8 mouse cellular contexts compared by ENCODE assay signal in genomic region chr7:19300501-19301421, GRCm38 (mm10). TPM values are rescaled to one million over a fixed set of nuclear protein-coding genes. Genes with fewer than 3 reads are reported as not detected.
DNase-seq lines count a peak whose midpoint lies in the region; ATAC-seq lines count a peak whose summit lies in the region.

No protein-coding gene starts in this region.

- peak overlapping the region; percentile 46 for H3K4me3 ChIP-seq in hindbrain, embryonic 15.5 days

- peak overlapping the region; percentile 56 for H3K4me2 ChIP-seq in hindbrain, embryonic 15.5 days

- H3K36me3 ChIP-seq in hindbrain, embryonic 15.5 days = no peaks in the 10 kb centered on the region

- peak overlapping the region; percentile 43 for H3K9ac ChIP-seq in hindbrain, embryonic 15.5 days

- no peak overlapping the region for H3K27ac ChIP-seq in hindbrain, embryonic 15.5 days (replicated peaks)

- under 1% methylated on average over 29 of the region's 29 CpGs for WGBS in hindbrain, embryonic 15.5 days

- no peaks in the 10 kb centered on the region for H3K9me3 ChIP-seq in hindbrain, embryonic 15.5 days

- ATAC-seq in hindbrain, embryonic 15.5 days (ENCODE audit: low FRiP score, low read depth) = peak; percentile 81
- peak; percentile 69 for ATAC-seq in megakaryocyte, adult 5-6 weeks (ENCODE audit: poor library complexity, severe bottlenecking)

- DNase-seq in T-cell, adult 2 months (ENCODE audit: low spot score) = peak; percentile 79
- peak; percentile 82 for DNase-seq in cerebellum, adult 9-11 months
- peak; percentile 53 to 75 for DNase-seq in frontal cortex, postnatal 25 days (ENCODE audit: low spot score in 2 of 2)
- peak; percentile 66 to 77 for DNase-seq in left cerebral cortex, adult 8-10 months (ENCODE audit: low spot score in 2 of 2)
- peak; percentile 83 for DNase-seq in right cerebral cortex, adult 18-20 months
- DNase-seq in urinary bladder, postnatal 10 days (ENCODE audit: low spot score) = no peak

- H3K4me1 ChIP-seq in hindbrain, embryonic 15.5 days (replicated peaks) = peaks cover 35% of the 10 kb centered on the region

- peaks cover 37% of the 10 kb centered on the region for H3K27me3 ChIP-seq in hindbrain, embryonic 15.5 days

RNA-seq across cellular contexts. Expression of gene Fosb, which starts 9.1 kb away (rescaled TPM):
- 0.08 and 0.14 TPM in 2 replicates for polyA plus RNA-seq in hindbrain, embryonic 15.5 days (2015; fragmentation: Nextera tagmentation; extraction: Ambion mirVana)
- total RNA-seq in left cerebral cortex, adult 8-10 months (2022) = 10 to 100 TPM; 11.1 to 15.1 (median 13.8) TPM
- total RNA-seq in megakaryocyte, adult 5-6 weeks (2015) = 24.0 and 25.4 TPM in 2 replicates
- 26.9 and 30.4 TPM in 2 replicates for total RNA-seq in megakaryocyte, adult 5-6 weeks (2017)

RNA-seq across cellular contexts. Expression of gene Rtn2, which starts 18.3 kb away (rescaled TPM):
- 112 and 130 TPM in 2 replicates for polyA plus RNA-seq in hindbrain, embryonic 15.5 days (2015; fragmentation: Nextera tagmentation; extraction: Ambion mirVana)
- 100 to 1,000 TPM; 108 to 133 (median 114) TPM for total RNA-seq in left cerebral cortex, adult 8-10 months (2022)
- 0.48 TPM in 1 of 2 replicates, not detected in the other for total RNA-seq in megakaryocyte, adult 5-6 weeks (2015)
- total RNA-seq in megakaryocyte, adult 5-6 weeks (2017) = not detected in 2 replicates

RNA-seq across cellular contexts. Expression of gene Ppm1n, which starts 20.9 kb away (rescaled TPM):
- 0.96 and 1.2 TPM in 2 replicates for polyA plus RNA-seq in hindbrain, embryonic 15.5 days (2015; fragmentation: Nextera tagmentation; extraction: Ambion mirVana)
- total RNA-seq in left cerebral cortex, adult 8-10 months (2022) = under 1 TPM in 1 of 4 experiments, not detected in 3; 0.68 TPM
- not detected in 2 replicates for total RNA-seq in megakaryocyte, adult 5-6 weeks (2015)
- total RNA-seq in megakaryocyte, adult 5-6 weeks (2017) = not detected in 2 replicates

RNA-seq across cellular contexts. Expression of gene Vasp, which starts 29.1 kb away (rescaled TPM):
- 41.5 and 42.1 TPM in 2 replicates for polyA plus RNA-seq in hindbrain, embryonic 15.5 days (2015; fragmentation: Nextera tagmentation; extraction: Ambion mirVana)
- 10 to 100 TPM; 13.6 to 16.9 (median 15.6) TPM for total RNA-seq in left cerebral cortex, adult 8-10 months (2022)
- 122 and 129 TPM in 2 replicates for total RNA-seq in megakaryocyte, adult 5-6 weeks (2015)
- total RNA-seq in megakaryocyte, adult 5-6 weeks (2017) = 180 and 227 TPM in 2 replicates

RNA-seq across cellular contexts. Expression of gene Ercc1, which starts 43.8 kb away (rescaled TPM):
- polyA plus RNA-seq in hindbrain, embryonic 15.5 days (2015; fragmentation: Nextera tagmentation; extraction: Ambion mirVana) = 84.8 and 88.9 TPM in 2 replicates
- total RNA-seq in left cerebral cortex, adult 8-10 months (2022) = 10 to 100 TPM; 34.9 to 42.8 (median 38.6) TPM
- total RNA-seq in megakaryocyte, adult 5-6 weeks (2015) = 18.9 and 26.4 TPM in 2 replicates
- 17.5 and 21.4 TPM in 2 replicates for total RNA-seq in megakaryocyte, adult 5-6 weeks (2017)

Comparison
In these comparisons a context has a peak if more than half of its experiments do, and no peak if none do; other contexts are left out.
1. RNA of gene Rtn2, which starts 18.3 kb away (total RNA-seq): 108 to 133 TPM in left cerebral cortex, adult 8-10 months; 0.48 TPM in megakaryocyte, adult 5-6 weeks; every median in the first group is over 10 times any median in the second.